Mouse (Mus musculus): Measurements from ENCODE around the gene Phf12.

- TF ChIP-seq CTCF (IDR thresholded peaks at IDR 0.05; ENCODE audit: low read depth, low read length) (no peak), POLR2A (IDR thresholded peaks at IDR 0.05; ENCODE audit: insufficient read depth, low read length) (no peak)
These were observed 44.7 kb upstream of the Phf12 start for GRCm38 (mm10) chr11:77937649-77938410.
